13 mouse cellular contexts compared by ENCODE assay signal in the genomic region with DNA sequence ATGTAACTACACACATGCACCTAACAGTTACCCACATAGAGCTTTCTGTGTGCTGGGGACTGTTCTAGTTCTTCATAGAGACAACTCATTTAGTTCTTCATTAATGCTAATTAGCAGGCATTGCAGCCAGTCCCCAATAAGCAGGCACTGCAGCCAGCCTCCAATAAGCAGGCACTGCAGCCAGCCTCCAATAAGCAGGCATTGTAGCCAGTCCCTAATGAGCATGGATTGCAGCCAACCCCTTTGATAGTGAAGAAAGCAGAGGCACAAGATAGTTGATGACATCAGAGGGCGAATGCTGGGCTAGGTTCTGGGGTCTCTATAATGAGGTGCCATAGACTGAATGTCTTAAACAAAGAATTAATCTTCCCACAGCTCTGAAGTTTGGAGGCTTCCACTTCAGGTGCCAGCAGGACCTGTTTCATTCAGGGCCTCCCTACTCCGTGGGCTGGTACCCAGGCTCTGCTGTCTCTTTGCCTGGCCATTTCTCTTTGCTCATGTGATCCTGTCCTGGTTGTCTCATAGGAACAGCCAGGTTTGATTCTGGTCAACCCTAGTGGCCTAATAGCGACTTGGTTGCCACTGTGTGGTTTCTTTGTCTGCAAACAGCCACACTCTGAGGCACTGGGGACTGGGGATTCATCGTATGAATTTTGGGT. TPM values are rescaled to one million over a fixed set of nuclear protein-coding genes. Genes with fewer than 3 reads are reported as not detected.
DNase-seq lines count a peak whose midpoint lies in the region.
"Had no signal": no experiment of that assay in that cellular context is flagged by ENCODE, and none has a peak within 500 bp of the region (broad histone marks: within the 10 kb centered on the region; RNA-seq: fewer than 3 reads in every experiment).

No protein-coding gene starts in this region.

- DNase-seq in heart, postnatal 4 days: peak; percentile 11
- DNase-seq in heart, adult 8-10 months (ENCODE audit: low spot score): no peak
- peak; percentile 63 for DNase-seq in right cerebral cortex, adult 18-20 months
- no peak for DNase-seq in right cerebral cortex, postnatal 25 days
- DNase-seq in layer of hippocampus, postnatal 10 days (ENCODE audit: low spot score in 2 of 2): peak; percentile 65 to 76
- DNase-seq in right cerebral cortex, postnatal 4 days: peak; percentile 41
- DNase-seq in urinary bladder, postnatal 36 days (ENCODE audit: low spot score in 2 of 2): no peak
- no peak for DNase-seq in cerebellum, adult 11-12 months
- DNase-seq: adrenal gland, postnatal 14 days; B cell, adult 2 months; gastrocnemius, postnatal 36 days; heart, postnatal 10 days; thymus, postnatal 25 days had no signal

RNA-seq across cellular contexts. Expression of gene Tmem150c, which starts 18.6 kb away (rescaled TPM):
- 1 to 10 TPM; 3.7 to 4.7 TPM for total RNA-seq in heart, postnatal 4 days (2021)
- total RNA-seq in heart, adult 8-10 months (2022): 10 to 100 TPM in 2 of 4 experiments, 1 to 10 TPM in 2; 7.6 to 18.7 (median 11.6) TPM
- total RNA-seq in layer of hippocampus, postnatal 10 days (2021): 10 to 100 TPM; 69.3 to 71.6 TPM

Comparison
In these comparisons a context has a peak if more than half of its experiments do, and no peak if none do; other contexts are left out.
1. DNase-seq: peak in heart, postnatal 4 days (single experiment), right cerebral cortex, adult 18-20 months (single experiment), layer of hippocampus, postnatal 10 days (2 of 2) and right cerebral cortex, postnatal 4 days (single experiment); none in heart, adult 8-10 months (single experiment), right cerebral cortex, postnatal 25 days (single experiment), urinary bladder, postnatal 36 days (0 of 2) and cerebellum, adult 11-12 months (single experiment).